Mouse (Mus musculus) gastrocnemius, postnatal 14 days (tissue): ENCODE measurements around the gene Bhmt2. TPM values are rescaled to one million over a fixed set of nuclear protein-coding genes. Genes with fewer than 3 reads are reported as not detected.

ENCODE experiments used
- DNase-seq: peaks from one replicate; pipeline ENCODE4 v3.0.0; 2021; ENCODE audit warnings: mixed read lengths
- intact Hi-C: fragments of 180-260 bp; cut with DNase I; formaldehyde crosslinking; loops from one replicate; pipeline ENCODE4 v1.15.1; 2025; ENCODE audit warnings: low total_unique reads
- total RNA-seq, 2 experiments: library from RNA; stranded (reverse); gene quantifications; 2 replicates each; pipeline ENCODE4 v1.2.3; 2021

The Bhmt2 gene
- total RNA-seq, 2 experiments from 2014 or later, result not detected

DNA sequence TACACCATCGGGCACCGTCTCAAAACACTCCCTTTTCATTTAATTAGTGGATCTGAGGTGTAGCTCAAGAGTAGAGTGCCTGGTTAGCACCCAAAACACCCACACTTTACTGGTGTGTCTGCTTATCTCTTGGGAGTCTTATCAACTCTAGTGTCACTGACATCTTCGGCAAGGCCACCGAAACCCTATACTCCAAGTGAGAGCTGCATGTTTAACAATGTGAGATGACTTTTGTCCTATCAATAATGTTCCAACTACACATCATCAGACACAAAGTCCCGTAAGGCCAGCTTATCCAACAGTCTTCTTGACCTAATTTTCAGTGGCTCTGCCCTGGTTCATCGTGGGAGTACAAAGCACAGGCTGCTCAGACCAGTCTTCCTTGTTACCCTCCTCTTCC, 20.7 kb downstream of the Bhmt2 start:
- intact Hi-C loops, result no loop called here
- DNase-seq, result no peak

GRCm38 (mm10) chr13:93648387-93649130, 25.5 kb downstream of the Bhmt2 start:
- intact Hi-C loops, result no loop called here
- no peak for DNase-seq

GRCm38 (mm10) chr13:93639636-93640035, 34.5 kb downstream of the Bhmt2 start:
- intact Hi-C loops, result no loop called here
- no peak for DNase-seq

DNA sequence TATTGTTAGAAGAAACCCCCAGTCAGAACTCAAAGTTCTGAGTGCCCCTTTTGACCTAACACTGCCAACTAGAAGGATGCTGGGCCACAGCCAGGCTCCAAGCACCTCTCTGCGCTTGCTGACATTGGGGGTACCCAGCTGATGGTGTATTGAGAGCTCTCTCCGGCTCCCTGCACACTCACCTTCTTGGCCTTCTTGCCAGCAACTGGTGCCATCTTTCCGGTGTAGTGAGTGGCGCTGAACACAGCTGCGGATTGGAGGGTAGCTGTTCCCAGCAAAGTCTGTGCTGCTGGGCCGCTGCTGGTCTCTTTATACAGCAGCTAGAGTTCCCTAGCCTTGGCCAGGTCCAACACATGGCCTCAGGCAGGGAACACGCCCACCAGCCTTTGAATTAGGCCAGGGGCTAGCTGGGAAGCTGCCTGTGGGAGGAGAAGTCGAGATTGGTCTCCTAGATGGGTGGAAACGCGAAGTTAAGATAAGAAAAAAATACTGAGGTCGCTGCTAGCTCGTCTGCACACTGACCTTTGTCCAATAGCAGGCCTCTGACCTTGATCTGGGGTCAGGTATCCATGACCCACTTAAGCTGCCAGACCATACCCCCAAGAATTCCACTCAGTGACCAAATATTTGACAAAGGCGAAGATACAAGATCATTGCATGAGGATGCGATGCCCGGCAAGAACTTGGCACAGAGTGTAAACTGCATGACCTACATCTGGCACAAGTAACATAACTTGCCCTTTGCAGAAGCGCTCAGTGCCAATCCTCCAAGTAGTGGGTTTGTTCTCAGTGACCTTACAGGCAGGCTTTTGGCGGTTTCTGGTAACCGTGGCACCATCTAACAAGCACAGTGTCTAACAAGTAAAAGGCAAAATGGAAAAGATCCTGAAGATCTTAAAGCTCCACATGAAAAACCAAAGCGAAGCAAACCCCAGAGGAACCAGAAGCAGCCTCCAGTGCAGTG, 36.5 kb downstream of the Bhmt2 start, which contains the start of gene Bhmt:
TSS of gene Bhmt (minus strand) at position 680 of the 964 bp plus-strand sequence.
- no peak for DNase-seq
- intact Hi-C loops, result no loop called here

DNA sequence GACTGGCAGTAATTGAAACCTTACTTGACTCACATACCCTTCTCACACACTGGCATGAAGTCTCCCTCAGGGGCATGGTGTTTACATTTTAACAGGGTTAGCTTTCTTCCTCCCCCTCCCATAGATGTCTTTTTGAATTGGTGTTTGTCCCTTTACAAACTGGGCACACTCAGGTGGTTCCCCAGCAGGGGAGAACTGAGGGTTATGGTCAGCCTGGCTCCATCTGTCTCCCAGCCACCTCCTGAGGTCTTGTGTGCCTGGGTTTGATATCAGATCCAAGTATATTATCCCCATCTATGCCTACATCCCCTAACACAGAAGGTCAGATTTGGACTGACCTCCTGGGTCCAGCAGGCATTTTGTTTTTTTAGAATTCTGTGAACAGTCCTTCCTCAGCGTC, 37.5 kb downstream of the Bhmt2 start:
- intact Hi-C loops, result no loop called here

GRCm38 (mm10) chr13:93632927-93633326, 41.2 kb downstream of the Bhmt2 start:
- intact Hi-C loops, result no loop called here
- no peak for DNase-seq

More for the DNA sequence above, 37.5 kb downstream of the Bhmt2 start:
- no peak for DNase-seq

- intact Hi-C loops, result no loop called here
- DNase-seq, result no peak
These were observed 43.0 kb downstream of the Bhmt2 start for GRCm38 (mm10) chr13:93630941-93631705.

DNA sequence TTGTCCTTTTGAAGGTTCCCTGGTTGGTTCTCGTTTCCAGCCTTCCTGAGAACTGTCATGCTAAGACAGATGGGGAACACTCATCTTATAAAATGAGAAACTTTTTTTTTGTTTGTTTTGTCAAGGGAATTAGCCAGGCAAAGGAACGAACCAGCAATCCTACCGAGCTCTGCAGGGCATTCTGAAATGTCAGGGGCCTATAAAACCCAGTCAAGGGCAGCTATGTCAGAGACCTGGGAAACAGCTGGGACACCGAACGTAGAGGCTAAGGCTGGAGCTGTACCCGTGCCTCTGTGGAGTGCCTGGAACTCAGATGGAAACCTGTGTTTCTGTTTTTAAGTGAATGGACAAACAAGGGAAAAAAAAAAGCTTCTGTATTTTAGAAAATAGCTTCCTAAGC, 45.2 kb downstream of the Bhmt2 start:
- intact Hi-C loops, result no loop called here
- no peak for DNase-seq

DNA sequence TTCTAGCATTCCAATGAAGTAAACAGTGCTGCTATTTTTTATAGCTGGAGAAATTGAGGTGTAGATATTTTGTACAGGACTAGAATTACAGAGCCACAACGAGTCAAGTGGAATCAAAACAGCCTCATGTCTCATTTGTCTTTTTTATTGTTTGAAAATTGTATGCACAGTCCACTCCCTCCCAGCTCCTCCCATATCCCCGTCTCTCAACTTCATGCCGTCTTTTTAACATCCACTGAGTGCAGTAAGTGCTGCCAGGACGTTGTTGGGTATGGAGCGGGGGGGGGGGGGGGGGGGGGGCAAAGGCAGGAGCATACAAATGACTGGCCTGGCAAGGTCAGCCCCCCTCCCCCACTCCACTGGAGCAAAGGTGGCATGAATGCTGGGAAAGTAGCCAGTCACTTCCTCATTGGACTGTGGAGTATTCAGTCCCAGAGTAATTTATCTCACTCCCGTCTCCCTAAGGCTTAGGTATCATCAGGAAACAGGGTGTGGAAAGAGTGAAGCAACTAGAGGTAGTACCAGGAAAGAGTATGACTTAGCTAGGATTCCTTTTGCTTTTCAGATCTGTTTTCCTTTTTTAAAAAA, 59.6 kb downstream of the Bhmt2 start:
- intact Hi-C loops, result loop anchor here (10.0 kb wide), 2 partner anchors 100 to 180 kb away; no protein-coding TSS in a partner anchor
- DNase-seq, result no peak

- intact Hi-C loops, result loop anchor here (10.0 kb wide), 2 partner anchors 101 to 179 kb away; no protein-coding TSS in a partner anchor
These were observed 60.3 kb downstream of the Bhmt2 start for GRCm38 (mm10) chr13:93613771-93614170.

GRCm38 (mm10) chr13:93612660-93613607, 61.2 kb downstream of the Bhmt2 start:
- peak; percentile 60 for DNase-seq
- intact Hi-C loops, result loop anchor here (10.0 kb wide), 2 partner anchors 102 to 178 kb away; no protein-coding TSS in a partner anchor

More at GRCm38 (mm10) chr13:93613771-93614170, 60.3 kb downstream of the Bhmt2 start:
- no peak for DNase-seq

DNA sequence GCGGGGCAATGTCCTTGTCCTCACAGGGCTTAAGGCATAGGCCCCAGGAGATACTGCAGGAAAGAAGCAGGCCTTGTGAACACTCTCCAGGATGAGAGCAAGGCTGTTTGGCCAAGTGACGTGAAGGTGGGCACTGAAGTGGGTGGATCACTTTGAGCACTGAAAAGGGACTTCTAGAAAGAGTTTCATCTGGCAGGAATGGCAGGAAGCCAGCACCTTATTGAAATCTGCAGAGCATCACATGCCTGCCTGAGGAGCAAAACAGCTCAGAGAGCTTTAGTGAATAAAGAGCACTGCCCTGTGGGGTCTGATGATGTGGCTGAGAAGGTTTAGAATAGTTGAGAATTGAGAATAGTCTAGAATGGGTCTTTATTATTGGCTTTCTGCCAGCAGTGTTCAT, 65.6 kb downstream of the Bhmt2 start:
- DNase-seq, result no peak
- intact Hi-C loops, result no loop called here

DNA sequence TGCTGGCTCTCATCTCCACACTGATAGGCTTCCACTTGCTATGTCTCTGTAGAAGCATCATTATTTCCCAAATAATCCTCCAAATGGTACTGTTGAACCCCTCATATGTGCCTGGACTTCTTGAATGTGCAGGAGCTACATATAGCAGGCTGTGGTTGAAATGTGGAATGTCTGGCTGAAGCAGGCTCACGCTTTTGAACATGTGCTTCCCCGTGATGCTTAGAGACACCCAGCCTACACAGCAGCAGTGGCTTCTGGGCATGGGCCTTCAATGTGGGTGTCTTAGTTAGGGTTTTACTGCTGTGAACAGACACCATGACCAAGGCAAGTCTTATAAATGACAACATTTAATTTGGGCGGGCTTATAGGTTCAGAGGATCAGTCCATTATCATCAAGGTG, 66.4 kb downstream of the Bhmt2 start:
- intact Hi-C loops, result no loop called here
- no peak for DNase-seq

- no peak for DNase-seq
- intact Hi-C loops, result no loop called here
These were observed 67.1 kb downstream of the Bhmt2 start for GRCm38 (mm10) chr13:93606868-93607578.
